Mouse (Mus musculus) bone marrow, adult 2 months (tissue): ENCODE data around the gene Fam169b. TPM values are rescaled to one million over a fixed set of nuclear protein-coding genes. Genes with fewer than 3 reads are reported as not detected.
"Not testable (repeated sequence)": the region's sequence is repeated elsewhere in the genome, so short reads cannot be mapped to it uniquely, and the experiment has no call there.

ENCODE experiments used
- H3K27ac ChIP-seq: fragments of 200-500 bp; 2 replicates; pipeline ENCODE4 v1.5.1; 2012; ENCODE audit warnings: low read depth, mild to moderate bottlenecking, control low read depth, inconsistent platforms, low read length; ENCODE audit not compliant: control insufficient read depth, poor library complexity, insufficient read depth
- H3K4me1 ChIP-seq: fragments of 200-500 bp; 2 replicates; pipeline ENCODE4 v1.6.1; 2011; ENCODE audit warnings: low read length; ENCODE audit not compliant: control insufficient read depth, insufficient read depth
- H3K4me3 ChIP-seq: fragments of 200-500 bp; replicated peaks from 2 replicates; pipeline ENCODE3; 2011; ENCODE audit warnings: mild to moderate bottlenecking, low read depth, low read length, control low read depth; ENCODE audit not compliant: control insufficient read depth
- CTCF ChIP-seq: fragments of 200-500 bp; IDR thresholded peaks from 2 replicates; pipeline ENCODE4 v1.5.1; 2011; ENCODE audit warnings: low read length, control low read depth; ENCODE audit not compliant: control insufficient read depth, insufficient read depth
- POLR2A ChIP-seq: fragments of 200-500 bp; IDR thresholded peaks from 2 replicates; pipeline ENCODE4 v1.6.1; 2011; ENCODE audit warnings: low read depth, mild to moderate bottlenecking, control low read depth, low read length, borderline replicate concordance; ENCODE audit not compliant: control insufficient read depth
- WGBS: fragments of 180-500 bp; shearing (Covaris S2); methylation state at CpG from one replicate; pipeline ENCODE4 v1.1.7; 2018; 5-methylcytosine and 5-hydroxymethylcytosine counted together
- polyA plus RNA-seq: library from polyadenylated mRNA; stranded (reverse); fragments of >200 nt; gene quantifications from 2 replicates; pipeline ENCODE4 v1.2.4, GENCODE M21; 2011; ENCODE audit warnings: low replicate concordance; ENCODE audit not compliant: missing spikeins, insufficient read depth, insufficient read length

The Fam169b gene
- polyA plus RNA-seq, 1 experiment: 3.5 TPM

DNA sequence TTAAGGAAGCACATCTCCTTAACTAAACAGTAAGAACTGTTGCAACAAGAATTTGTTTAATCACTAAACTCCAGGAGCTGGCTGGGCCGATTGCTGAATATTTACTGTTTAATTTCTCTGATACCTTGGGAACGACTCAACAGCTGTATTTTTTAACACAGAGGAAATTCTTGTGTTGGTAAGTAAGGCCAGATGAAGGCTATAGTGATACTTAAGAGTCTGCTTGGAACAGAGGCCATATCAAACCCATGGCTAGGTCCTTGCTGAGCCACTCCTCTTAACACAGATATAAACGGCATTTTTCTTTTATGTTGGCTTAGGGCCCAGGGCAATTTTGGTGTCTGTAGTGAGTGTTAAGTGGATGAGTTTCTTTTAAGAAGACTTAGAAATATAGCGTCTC lies 3.1 kb upstream of the Fam169b start:
- Histone ChIP-seq H3K4me3 (no peak overlapping the region), H3K27ac (no peak overlapping the region), H3K4me1 (no peaks in the 10 kb centered on the region)
- TF ChIP-seq CTCF: no peak
- 71% methylated on average over 4 of the region's 4 CpGs for WGBS

DNA sequence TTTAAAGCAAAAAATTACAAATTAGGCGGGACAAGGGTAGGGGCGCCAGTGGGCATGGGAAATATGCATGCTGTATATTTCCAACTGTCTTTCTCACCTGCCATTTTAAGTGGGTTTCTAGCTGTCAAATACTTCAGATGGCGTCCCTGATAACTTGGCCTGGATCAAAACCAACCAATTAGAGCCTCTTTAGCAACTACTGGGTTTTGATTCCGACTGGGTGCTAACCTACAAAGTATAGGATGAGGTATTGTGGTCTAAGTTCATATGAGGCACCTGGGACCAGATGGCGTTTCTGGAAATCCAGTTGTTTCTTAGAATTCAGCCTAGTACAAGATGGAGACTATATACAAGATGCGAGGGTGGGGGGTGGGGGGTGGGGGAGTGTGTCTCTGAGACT lies 1.8 kb upstream of the Fam169b start:
- H3K4me1 ChIP-seq: no peaks in the 10 kb centered on the region; the same call in 1 of the 2 replicates
- no peak overlapping the region for H3K27ac ChIP-seq
- TF ChIP-seq POLR2A (no peak), CTCF (no peak)
- WGBS: 85% methylated on average over 6 of the region's 6 CpGs
- no peak overlapping the region for H3K4me3 ChIP-seq

DNA sequence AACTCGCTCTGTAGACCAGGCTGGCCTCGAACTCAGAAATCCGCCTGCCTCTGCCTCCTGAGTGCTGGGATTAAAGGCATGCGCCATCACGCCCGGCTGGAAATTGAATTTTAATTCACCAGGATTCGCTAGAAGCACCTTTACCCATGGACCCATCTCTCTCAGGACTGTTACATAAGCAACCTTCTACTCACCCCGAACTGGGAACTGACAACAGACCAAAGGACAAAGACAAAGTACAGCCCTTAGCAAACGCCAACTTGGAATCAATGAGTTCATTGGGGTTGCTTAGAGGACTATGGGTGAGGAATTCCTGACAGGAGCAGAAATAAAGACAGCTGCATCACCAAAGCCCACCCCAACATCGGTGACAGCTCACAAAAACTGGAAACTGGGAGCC lies 1.0 kb upstream of the Fam169b start:
- WGBS: 80% methylated on average over 10 of the region's 10 CpGs
- Histone ChIP-seq H3K4me3 (no peak overlapping the region), H3K27ac (no peak overlapping the region), H3K4me1 (no peaks in the 10 kb centered on the region; the same call in 1 of the 2 replicates)
- TF ChIP-seq POLR2A: no peak
- no peak for TF ChIP-seq CTCF

DNA sequence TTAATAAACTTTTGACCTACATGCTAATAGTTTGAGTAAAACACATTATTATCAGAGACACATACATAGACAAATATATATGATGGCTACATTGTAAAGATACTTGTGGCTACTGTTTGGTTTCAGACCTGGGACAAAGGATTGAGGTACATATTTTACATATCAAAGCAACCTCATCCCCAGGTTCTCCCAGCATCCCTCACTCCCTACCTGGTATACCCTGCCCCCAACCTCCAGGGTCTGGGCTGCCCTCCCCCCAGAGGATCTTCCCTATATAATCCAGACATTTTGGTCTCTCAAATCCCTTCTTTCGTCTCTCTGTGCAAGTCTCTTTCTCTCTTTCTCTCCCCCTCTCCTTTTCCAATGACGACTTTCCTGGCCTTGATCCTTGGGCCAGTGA lies 579 bp downstream of the Fam169b start:
- Histone ChIP-seq H3K4me1 (no peaks in the 10 kb centered on the region; the same call in 1 of the 2 replicates), H3K27ac (no peak overlapping the region), H3K4me3 (no peak overlapping the region)
- TF ChIP-seq POLR2A (no peak), CTCF (no peak)
- WGBS: 86% methylated on average over 2 of the region's 2 CpGs

DNA sequence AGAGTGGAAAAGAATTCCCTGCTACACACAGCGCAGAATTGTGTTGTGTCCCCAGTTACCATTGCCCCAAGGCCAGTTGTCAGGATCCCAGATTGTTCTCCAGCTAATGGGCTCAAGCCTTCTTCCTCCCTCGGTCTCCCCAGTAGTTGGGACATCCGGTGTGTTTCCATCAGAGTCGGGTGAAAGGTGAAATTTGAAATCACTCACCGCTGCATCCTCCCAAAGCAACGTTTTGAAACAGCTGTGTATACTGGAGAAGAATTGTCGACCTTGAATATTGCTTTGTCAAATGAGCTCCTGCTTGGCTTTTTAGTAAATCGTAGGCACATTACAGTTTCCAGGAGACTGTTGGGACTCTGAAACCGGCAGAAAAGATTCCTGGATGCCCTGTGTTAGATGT lies 1.3 kb downstream of the Fam169b start:
- 69% methylated on average over 9 of the region's 9 CpGs for WGBS
- Histone ChIP-seq H3K4me1 (no peaks in the 10 kb centered on the region; the same call in 1 of the 2 replicates), H3K27ac (no peak overlapping the region), H3K4me3 (no peak overlapping the region)
- TF ChIP-seq CTCF: no peak
- TF ChIP-seq POLR2A: no peak

DNA sequence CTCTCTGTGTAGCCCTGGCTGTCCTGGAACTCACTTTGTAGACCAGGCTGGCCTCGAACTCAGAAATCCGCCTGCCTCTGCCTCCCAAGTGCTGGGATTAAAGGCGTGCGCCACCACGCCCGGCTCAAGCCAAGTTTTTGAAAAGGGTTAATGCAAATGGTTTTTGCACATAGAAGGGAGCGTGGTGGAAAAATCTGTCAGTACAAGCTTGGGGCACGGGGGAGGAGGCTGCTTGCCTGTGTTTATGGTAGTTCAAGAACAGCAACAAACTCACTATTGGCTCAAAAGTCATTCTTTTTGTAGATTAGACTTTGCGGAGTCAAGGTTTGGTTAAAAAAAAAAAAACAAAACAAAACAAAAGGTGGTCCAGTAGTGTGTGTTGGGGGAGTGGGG lies 1.8 kb downstream of the Fam169b start:
- H3K27ac ChIP-seq, H3K4me1 ChIP-seq, H3K4me3 ChIP-seq: not testable (repeated sequence)
- WGBS: 56% methylated on average over 9 of the region's 9 CpGs

DNA sequence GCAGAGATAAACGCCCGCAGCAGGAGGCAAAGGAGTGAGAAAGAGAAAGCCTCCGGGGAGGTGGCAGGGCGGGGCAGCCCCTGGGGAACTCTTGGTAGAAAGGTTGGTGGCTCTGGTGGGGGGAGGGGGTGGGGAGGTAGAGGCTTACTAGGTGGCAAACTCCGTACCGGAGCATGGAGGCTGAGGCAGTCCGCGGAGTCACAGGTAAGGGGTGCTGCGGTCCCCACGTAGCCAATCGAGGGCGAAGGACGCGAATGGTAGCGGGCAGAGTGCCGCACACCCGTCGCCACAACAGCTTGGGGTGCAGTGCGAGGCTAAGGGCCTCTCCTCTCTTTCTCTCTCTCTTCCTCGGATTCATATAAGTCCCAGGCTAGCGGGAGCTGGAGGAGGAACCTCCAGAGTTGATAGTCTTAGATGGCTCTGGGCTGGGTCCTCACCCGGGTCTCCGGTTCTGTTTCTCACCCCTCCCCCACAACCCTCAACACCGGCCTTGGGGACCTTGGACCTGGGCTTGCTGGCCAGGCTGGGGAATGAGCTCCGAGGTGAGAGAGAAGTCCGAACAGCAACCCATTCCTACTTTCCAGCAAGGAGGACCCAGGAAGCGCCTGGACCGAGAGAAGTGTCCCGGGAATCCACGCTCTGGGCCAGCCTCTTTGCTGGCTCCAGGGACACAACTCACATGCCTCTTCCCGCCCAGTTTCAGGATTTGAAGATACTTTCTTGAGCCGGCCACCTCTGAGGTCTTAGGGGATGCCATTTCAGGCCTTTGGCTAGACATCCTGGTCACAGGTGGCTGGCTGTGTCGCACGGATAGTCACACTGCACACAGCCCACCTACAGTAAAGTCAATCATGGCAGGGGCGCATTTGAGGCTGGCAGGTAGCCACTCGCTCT lies 2.4 kb downstream of the Fam169b start:
- Histone ChIP-seq H3K27ac (peak overlapping the region; percentile 74), H3K4me1 (no peaks in the 10 kb centered on the region; the same call in 1 of the 2 replicates), H3K4me3 (peak overlapping the region; percentile 82)
- no peak for TF ChIP-seq CTCF
- peak; percentile 70; the same call in 1 of the 2 replicates for TF ChIP-seq POLR2A
- WGBS: 15% methylated on average over 36 of the region's 36 CpGs

DNA sequence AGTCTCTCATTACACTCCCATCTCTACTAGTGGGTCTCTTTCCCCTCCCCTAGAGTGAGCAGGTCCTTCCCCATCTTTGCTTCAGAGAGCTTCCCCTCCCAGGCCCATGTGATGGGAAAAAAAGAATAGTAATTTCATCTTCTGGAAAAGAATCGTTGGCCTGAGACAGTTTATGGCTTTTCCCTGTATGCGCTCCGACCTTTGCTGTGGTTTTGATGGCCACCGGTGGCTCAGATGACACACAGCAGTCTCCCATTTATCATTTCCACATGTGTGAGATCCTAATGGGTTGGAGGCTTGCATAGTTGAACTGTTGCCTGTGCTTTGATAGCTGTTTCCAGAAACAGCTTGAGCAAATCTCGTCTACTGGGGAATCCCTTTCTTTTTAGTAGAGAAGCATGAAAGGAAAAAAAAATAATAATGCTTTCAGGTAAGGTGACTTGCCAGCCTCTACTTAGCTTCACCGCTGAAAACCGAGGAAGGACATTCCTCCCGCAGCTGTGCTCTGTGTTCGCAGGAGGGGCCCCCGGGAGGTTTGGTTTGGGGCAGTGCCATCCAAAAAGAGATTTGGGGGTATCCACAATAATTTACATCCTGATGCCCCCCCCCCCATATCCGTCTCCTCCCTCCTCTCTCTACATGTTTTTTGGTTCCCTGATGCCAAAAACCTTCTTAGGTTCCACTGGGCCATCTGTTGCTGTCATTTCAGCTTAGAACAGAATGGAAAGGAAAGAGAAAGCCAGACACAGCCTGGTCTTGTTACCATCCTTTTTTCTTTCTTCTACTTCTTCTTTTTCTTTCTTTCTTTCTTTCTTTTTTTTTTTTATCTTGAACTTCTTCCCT lies 3.6 kb downstream of the Fam169b start:
- TF ChIP-seq CTCF (no peak), POLR2A (no peak)
- H3K27ac ChIP-seq: no peak overlapping the region
- 19% methylated on average over 11 of the region's 11 CpGs for WGBS

DNA sequence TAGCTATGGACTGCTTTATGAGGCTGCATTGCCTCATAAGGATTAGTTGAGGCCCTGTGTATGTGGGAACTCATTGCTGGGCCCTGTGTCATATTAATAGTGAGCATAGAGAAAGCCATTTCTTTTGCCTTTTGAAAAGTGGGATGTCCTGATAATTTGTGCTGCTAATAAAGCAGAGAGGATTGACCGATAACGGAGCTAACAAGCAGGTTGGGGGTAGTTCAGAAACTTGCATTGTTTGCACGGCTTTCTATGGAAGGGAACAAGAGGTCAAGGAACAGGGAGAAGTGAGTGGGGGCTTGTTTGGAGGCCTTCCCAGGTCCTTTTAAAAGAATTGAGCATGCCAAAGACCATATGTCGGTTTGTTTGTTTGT lies 4.2 kb downstream of the Fam169b start:
- WGBS: 86% methylated on average over 4 of the region's 4 CpGs
- Histone ChIP-seq H3K4me3 (no peak overlapping the region), H3K27ac (no peak overlapping the region), H3K4me1 (peaks cover 1% of the 10 kb centered on the region; the same call in 1 of the 2 replicates)
- TF ChIP-seq CTCF (no peak), POLR2A (no peak)

More for the DNA sequence above, 3.6 kb downstream of the Fam169b start:
- H3K4me1 ChIP-seq: peaks cover under 1% of the 10 kb centered on the region; the same call in 1 of the 2 replicates
- no peak overlapping the region for H3K4me3 ChIP-seq
